Comparison of ENCODE assay signal across 8 mouse cellular contexts in the genomic region with DNA sequence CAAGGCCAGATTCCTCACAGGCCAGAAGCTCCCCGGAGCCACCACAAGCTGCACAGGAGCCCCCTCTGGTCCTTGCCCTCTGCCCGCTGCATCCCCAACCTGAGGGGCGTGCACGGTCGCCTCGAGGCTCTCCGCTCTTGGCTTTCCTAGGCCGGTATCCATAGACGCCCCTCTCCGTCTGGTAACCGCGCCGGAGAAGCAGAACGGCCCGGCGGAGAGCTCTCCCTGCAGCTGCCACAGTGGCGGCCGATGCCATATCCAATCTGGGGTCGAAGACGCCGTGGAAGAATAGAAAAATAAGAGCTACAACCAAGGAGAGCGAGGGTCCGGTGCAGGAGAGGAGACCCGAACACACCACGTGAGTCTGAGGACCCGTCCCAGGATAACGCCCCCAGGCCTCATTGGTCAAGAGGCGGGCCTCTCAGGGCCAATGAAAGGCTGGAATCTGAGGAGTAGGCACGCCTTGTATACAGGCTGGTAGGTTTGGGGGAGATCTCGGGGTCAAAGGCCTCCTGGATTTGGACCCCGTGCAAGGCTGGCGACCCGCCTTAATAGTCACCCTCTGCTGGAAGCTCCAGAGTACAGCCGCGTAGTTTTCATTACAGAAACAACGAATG. TPM values are rescaled to one million over a fixed set of nuclear protein-coding genes. Genes with fewer than 3 reads are reported as not detected.
DNase-seq lines count a peak whose midpoint lies in the region; ATAC-seq and TF ChIP-seq lines count a peak whose summit lies in the region.

A gene (minus strand): TSS at position 377 of the 617 bp plus-strand sequence.

- no peaks in the 10 kb centered on the region for H3K9me3 ChIP-seq in heart, embryonic 12.5 days (replicated peaks)
- H3K9me3 ChIP-seq in kidney, embryonic 14.5 days (ENCODE audit: control insufficient read depth, low read length): no peaks in the 10 kb centered on the region
- no peaks in the 10 kb centered on the region for H3K9me3 ChIP-seq in limb, embryonic 14.5 days (ENCODE audit: control insufficient read depth, low read length)
- H3K9me3 ChIP-seq in midbrain, embryonic 14.5 days (ENCODE audit: control insufficient read depth, low read length): no peaks in the 10 kb centered on the region

- no peak within 1 kb of the TSS for H3K27ac ChIP-seq in heart, embryonic 12.5 days (ENCODE audit: poor library complexity, severe bottlenecking)
- H3K27ac ChIP-seq in kidney, embryonic 14.5 days (ENCODE audit: low read depth, low read length): no peak within 1 kb of the TSS
- H3K27ac ChIP-seq in limb, embryonic 14.5 days (replicated peaks; ENCODE audit: low read depth, low read length): 0 out of 2 replicates have a peak within 1 kb of the TSS, but pooled peaks have one; percentile 26
- peak within 1 kb of the TSS; percentile 55; the same call in 1 of the 2 replicates for H3K27ac ChIP-seq in midbrain, embryonic 14.5 days (replicated peaks; ENCODE audit: low read depth, low read length)
- H3K27ac ChIP-seq in spleen, adult 2 months (ENCODE audit: insufficient read depth, low read length): no peak within 1 kb of the TSS

- WGBS in heart, embryonic 12.5 days: under 1% methylated on average over 36 of the region's 36 CpGs
- WGBS in kidney, embryonic 14.5 days: under 1% methylated on average over 36 of the region's 36 CpGs
- WGBS in limb, embryonic 14.5 days: 1% methylated on average over 36 of the region's 36 CpGs
- WGBS in midbrain, embryonic 14.5 days: 1% methylated on average over 36 of the region's 36 CpGs
- WGBS in spleen, adult 2 months: 4% methylated on average over 36 of the region's 36 CpGs

- no peaks in the 10 kb centered on the region for H3K36me3 ChIP-seq in heart, embryonic 12.5 days
- no peaks in the 10 kb centered on the region for H3K36me3 ChIP-seq in kidney, embryonic 14.5 days (ENCODE audit: control insufficient read depth, insufficient read depth, low read length)
- no peaks in the 10 kb centered on the region for H3K36me3 ChIP-seq in limb, embryonic 14.5 days (ENCODE audit: control insufficient read depth, insufficient read depth, low read length)
- H3K36me3 ChIP-seq in midbrain, embryonic 14.5 days (ENCODE audit: control insufficient read depth, insufficient read depth, low read length): no peaks in the 10 kb centered on the region
- no peaks in the 10 kb centered on the region for H3K36me3 ChIP-seq in spleen, adult 2 months (ENCODE audit: control insufficient read depth, insufficient read depth, low read length)

- peak within 1 kb of the TSS; percentile 96 for H3K4me2 ChIP-seq in heart, embryonic 12.5 days
- H3K4me2 ChIP-seq in kidney, embryonic 14.5 days (replicated peaks; ENCODE audit: low read depth, low read length): peak within 1 kb of the TSS; percentile 66
- peak within 1 kb of the TSS; percentile 87 for H3K4me2 ChIP-seq in limb, embryonic 14.5 days (replicated peaks; ENCODE audit: low read depth, low read length, severe bottlenecking)
- peak within 1 kb of the TSS; percentile 83 for H3K4me2 ChIP-seq in midbrain, embryonic 14.5 days (ENCODE audit: low read length)

- no peak for TF ChIP-seq POLR2A in limb, embryonic 14.5 days (IDR thresholded peaks at IDR 0.05; ENCODE audit: borderline replicate concordance, extremely low read depth, insufficient read depth, insufficient read length)
- TF ChIP-seq POLR2A in spleen, adult 2 months (IDR thresholded peaks at IDR 0.05; ENCODE audit: low read depth, low read length): no peak

- no peaks in the 10 kb centered on the region; the same call in 1 of the 2 replicates for H3K4me1 ChIP-seq in heart, embryonic 12.5 days (replicated peaks)
- no peaks in the 10 kb centered on the region for H3K4me1 ChIP-seq in kidney, embryonic 14.5 days (ENCODE audit: control insufficient read depth, insufficient read depth, low read length)
- 0 out of 2 replicates have a peak, but pooled peaks cover 5% of the 10 kb centered on the region for H3K4me1 ChIP-seq in limb, embryonic 14.5 days (ENCODE audit: control insufficient read depth, insufficient read depth, low read length)
- H3K4me1 ChIP-seq in midbrain, embryonic 14.5 days (ENCODE audit: control insufficient read depth, insufficient read depth, low read length): no peaks in the 10 kb centered on the region
- peaks cover 6% of the 10 kb centered on the region; the same call in 1 of the 2 replicates for H3K4me1 ChIP-seq in spleen, adult 2 months (ENCODE audit: control insufficient read depth, insufficient read depth, insufficient read length)

- peak within 1 kb of the TSS; percentile 64 for H3K4me3 ChIP-seq in heart, embryonic 12.5 days
- H3K4me3 ChIP-seq in kidney, embryonic 14.5 days (ENCODE audit: low read length): peak within 1 kb of the TSS; percentile 53
- peak within 1 kb of the TSS; percentile 65 for H3K4me3 ChIP-seq in limb, embryonic 14.5 days (replicated peaks; ENCODE audit: low read length)
- peak within 1 kb of the TSS; percentile 56 for H3K4me3 ChIP-seq in midbrain, embryonic 14.5 days (replicated peaks; ENCODE audit: low read depth, low read length)
- H3K4me3 ChIP-seq in spleen, adult 2 months (ENCODE audit: extremely low read depth, insufficient read depth, insufficient read length): peak within 1 kb of the TSS; percentile 61

- DNase-seq in CD4-positive, CD25-positive, alpha-beta regulatory T cell, adult 2 months (ENCODE audit: low read depth, low spot score): peak; percentile 32
- DNase-seq in c-Kit-positive CD71-positive TER-119-negative erythroid progenitor cells, embryonic 14.5 days (ENCODE audit: low read depth): peak; percentile 47
- peak; percentile 19 for DNase-seq in fibroblast of lung, adult 2 months (ENCODE audit: low read depth)
- peak; percentile 74 for DNase-seq in limb, embryonic 14.5 days (ENCODE audit: low spot score)
- peak; percentile 85 for DNase-seq in midbrain, embryonic 14.5 days
- DNase-seq in spleen, adult 2 months (ENCODE audit: low read depth in 1 of 2, low spot score in 2 of 2): peak in 1 of 2 experiments; percentile 17

- no peak for TF ChIP-seq CTCF in spleen, adult 2 months (IDR thresholded peaks at IDR 0.05; ENCODE audit: extremely low read depth, insufficient read depth, insufficient read length, insufficient replicate concordance)

- no peaks in the 10 kb centered on the region for H3K27me3 ChIP-seq in heart, embryonic 12.5 days (replicated peaks)
- H3K27me3 ChIP-seq in kidney, embryonic 14.5 days (ENCODE audit: control insufficient read depth, insufficient read depth, low read length): no peaks in the 10 kb centered on the region
- H3K27me3 ChIP-seq in limb, embryonic 14.5 days (ENCODE audit: control insufficient read depth, insufficient read depth, low read length): no peaks in the 10 kb centered on the region
- no peaks in the 10 kb centered on the region for H3K27me3 ChIP-seq in midbrain, embryonic 14.5 days (ENCODE audit: control insufficient read depth, insufficient read depth, low read length)
- H3K27me3 ChIP-seq in spleen, adult 2 months (ENCODE audit: control insufficient read depth, insufficient read depth, low read length): peaks cover 5% of the 10 kb centered on the region; the same call in 1 of the 2 replicates

- ATAC-seq in heart, embryonic 12.5 days (ENCODE audit: insufficient number of reproducible peaks, low FRiP score): peak; percentile 94
- ATAC-seq in kidney, embryonic 14.5 days (ENCODE audit: low FRiP score, low TSS enrichment): peak; percentile 94
- ATAC-seq in limb, embryonic 14.5 days (ENCODE audit: low FRiP score, low read depth): peak; percentile 98
- peak; percentile 94 for ATAC-seq in midbrain, embryonic 14.5 days (ENCODE audit: low FRiP score, low TSS enrichment)

- peak within 1 kb of the TSS; percentile 85 for H3K9ac ChIP-seq in heart, embryonic 12.5 days
- H3K9ac ChIP-seq in kidney, embryonic 14.5 days (ENCODE audit: low read depth, low read length): peak within 1 kb of the TSS; percentile 67
- H3K9ac ChIP-seq in limb, embryonic 14.5 days (ENCODE audit: low read depth, low read length, severe bottlenecking): peak within 1 kb of the TSS; percentile 71
- H3K9ac ChIP-seq in midbrain, embryonic 14.5 days (replicated peaks; ENCODE audit: low read length): peak within 1 kb of the TSS; percentile 86

RNA-seq across cellular contexts. Expression of the gene that starts here (rescaled TPM):
- 2.0 and 2.1 TPM in 2 replicates for polyA plus RNA-seq in heart, embryonic 12.5 days (2016; fragmentation: Nextera tagmentation; extraction: Ambion mirVana)
- polyA plus RNA-seq in kidney, embryonic 14.5 days (2014; fragmentation: Nextera tagmentation; extraction: Ambion mirVana): 4.0 and 5.5 TPM in 2 replicates
- 9.4 TPM in 2 replicates for polyA plus RNA-seq in limb, embryonic 14.5 days (2012; rRNA removed)
- polyA plus RNA-seq in limb, embryonic 14.5 days (2014; fragmentation: Nextera tagmentation; extraction: Ambion mirVana): 3.5 and 3.6 TPM in 2 replicates
- 5.7 and 6.0 TPM in 2 replicates for polyA plus RNA-seq in midbrain, embryonic 14.5 days (2014; fragmentation: Nextera tagmentation; extraction: Ambion mirVana)
- 0.32 and 0.49 TPM in 2 replicates for polyA plus RNA-seq in spleen, adult 2 months (2012; rRNA removed)

Comparison
In these comparisons a context has a peak if more than half of its experiments do, and no peak if none do; other contexts are left out.
1. H3K27ac ChIP-seq: peak in limb, embryonic 14.5 days (single experiment) and midbrain, embryonic 14.5 days (single experiment); none in heart, embryonic 12.5 days (single experiment), kidney, embryonic 14.5 days (single experiment) and spleen, adult 2 months (single experiment).
2. Peak in every context shown above with its lines, with median percentiles within 50 percentile points of each other: ATAC-seq, H3K4me2 ChIP-seq, H3K4me3 ChIP-seq and H3K9ac ChIP-seq.